Mouse (Mus musculus): ENCODE results near the gene Chrng. TPM values are rescaled to one million over a fixed set of nuclear protein-coding genes. Genes with fewer than 3 reads are reported as not detected.
A peak's percentile ranks its signal among the peaks of the same experiment; 100 is the strongest.

The Chrng gene
- polyA plus RNA-seq, 1 experiment = 0.16 TPM

DNA sequence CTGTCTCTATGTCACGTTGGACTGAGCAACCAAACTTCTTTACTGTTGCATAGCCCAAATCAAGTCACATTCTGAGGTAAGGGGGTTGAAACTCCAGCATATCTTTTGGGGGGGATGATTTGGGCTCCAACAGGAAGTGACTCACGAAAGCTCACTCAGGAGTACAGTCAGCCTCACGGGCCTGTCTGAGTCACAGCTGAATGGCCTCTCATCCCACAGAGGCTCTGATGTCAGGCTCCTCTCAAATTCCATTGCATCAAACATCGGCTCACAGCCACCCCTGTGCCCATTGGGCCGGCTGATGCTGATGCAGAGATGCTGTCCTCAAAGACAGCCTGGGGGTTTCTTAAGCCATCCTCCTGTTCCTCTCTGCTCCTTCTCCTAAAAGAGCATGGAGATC, 23.6 kb upstream of the Chrng start:
- DNase-seq (ENCODE audit: low read depth) = no peak
- no peak for TF ChIP-seq POLR2A (IDR thresholded peaks at IDR 0.05; ENCODE audit: borderline replicate concordance, extremely low read depth, insufficient read depth, insufficient read length, poor library complexity, severe bottlenecking)
- no peak for TF ChIP-seq CTCF (IDR thresholded peaks at IDR 0.05; ENCODE audit: borderline replicate concordance, extremely low read depth, insufficient read depth, insufficient read length)

DNA sequence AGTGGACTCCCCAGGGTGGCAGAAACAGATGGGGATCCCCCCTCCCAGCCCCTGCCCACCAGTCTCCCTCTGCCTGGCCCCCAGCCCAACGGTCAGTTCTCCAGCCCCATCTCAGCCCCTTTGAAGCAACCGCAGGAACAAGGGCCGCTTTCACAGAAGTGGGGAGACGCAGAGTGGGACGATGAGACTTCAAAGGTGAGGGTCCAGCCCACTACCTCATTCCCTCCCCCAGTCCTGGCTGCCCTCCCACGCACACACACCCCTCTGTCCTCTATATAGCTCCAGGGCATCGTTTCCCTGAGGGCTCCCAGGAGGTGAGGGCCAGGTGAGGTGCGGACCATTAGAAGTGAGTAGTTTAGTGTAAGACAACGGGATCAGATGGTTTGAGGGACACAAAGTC, 21.4 kb upstream of the Chrng start, which contains the start of gene Prss56:
TSS of gene Prss56 (plus strand) at position 301 of the 400 bp plus-strand sequence.
- TF ChIP-seq CTCF (IDR thresholded peaks at IDR 0.05; ENCODE audit: borderline replicate concordance, extremely low read depth, insufficient read depth, insufficient read length) (no peak), POLR2A (IDR thresholded peaks at IDR 0.05; ENCODE audit: borderline replicate concordance, extremely low read depth, insufficient read depth, insufficient read length, poor library complexity, severe bottlenecking) (no peak)

DNA sequence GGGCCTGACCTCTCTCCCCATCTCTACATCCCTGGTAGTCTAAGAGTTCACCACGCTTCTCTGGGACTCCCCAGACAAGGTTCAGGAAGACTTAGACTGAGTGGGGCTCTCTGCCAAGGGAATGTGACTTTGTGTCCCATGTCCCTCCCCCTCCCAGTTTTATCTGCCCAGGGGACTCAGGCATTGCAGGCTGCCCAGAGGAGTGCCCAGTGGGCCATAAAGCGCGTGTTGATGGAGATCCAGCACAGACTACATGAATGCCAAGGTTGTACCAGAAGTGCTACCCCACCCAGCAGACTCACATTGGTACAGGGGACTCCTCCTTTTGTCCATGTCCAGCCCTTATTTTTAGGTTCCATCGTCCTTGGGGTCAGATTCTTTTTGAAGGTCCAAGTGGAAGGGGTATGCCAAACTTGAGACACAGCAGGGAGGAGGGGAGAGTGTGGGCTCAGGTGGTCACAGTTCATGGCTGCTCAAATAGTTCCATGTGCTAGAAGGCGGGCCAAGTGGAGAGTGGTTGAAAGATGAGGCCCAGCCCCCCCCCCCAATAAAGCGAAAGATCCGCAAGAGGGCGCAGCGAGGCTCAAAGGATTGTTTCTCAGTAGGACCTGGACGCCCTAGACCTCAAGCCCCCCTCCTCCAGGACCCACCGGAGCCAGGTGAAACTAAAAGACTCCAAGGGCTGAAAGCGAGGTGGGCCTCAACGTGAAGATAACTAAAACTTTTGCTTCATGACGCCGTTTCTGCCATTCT, 20.3 kb upstream of the Chrng start:
- no peak for TF ChIP-seq POLR2A (IDR thresholded peaks at IDR 0.05; ENCODE audit: borderline replicate concordance, extremely low read depth, insufficient read depth, insufficient read length, poor library complexity, severe bottlenecking)
- TF ChIP-seq CTCF (IDR thresholded peaks at IDR 0.05; ENCODE audit: borderline replicate concordance, extremely low read depth, insufficient read depth, insufficient read length) = peak; percentile 14; the same call in 1 of the 2 replicates
- DNase-seq (ENCODE audit: low read depth) = no peak

More for the DNA sequence above, 21.4 kb upstream of the Chrng start, which contains the start of gene Prss56:
- DNase-seq (ENCODE audit: low read depth) = no peak

GRCm38 (mm10) chr1:87184751-87185139, 19.7 kb upstream of the Chrng start:
- TF ChIP-seq POLR2A (IDR thresholded peaks at IDR 0.05; ENCODE audit: borderline replicate concordance, extremely low read depth, insufficient read depth, insufficient read length, poor library complexity, severe bottlenecking) (no peak), CTCF (IDR thresholded peaks at IDR 0.05; ENCODE audit: borderline replicate concordance, extremely low read depth, insufficient read depth, insufficient read length) (peak; percentile 78)
- DNase-seq (ENCODE audit: low read depth) = peak; percentile 73

DNA sequence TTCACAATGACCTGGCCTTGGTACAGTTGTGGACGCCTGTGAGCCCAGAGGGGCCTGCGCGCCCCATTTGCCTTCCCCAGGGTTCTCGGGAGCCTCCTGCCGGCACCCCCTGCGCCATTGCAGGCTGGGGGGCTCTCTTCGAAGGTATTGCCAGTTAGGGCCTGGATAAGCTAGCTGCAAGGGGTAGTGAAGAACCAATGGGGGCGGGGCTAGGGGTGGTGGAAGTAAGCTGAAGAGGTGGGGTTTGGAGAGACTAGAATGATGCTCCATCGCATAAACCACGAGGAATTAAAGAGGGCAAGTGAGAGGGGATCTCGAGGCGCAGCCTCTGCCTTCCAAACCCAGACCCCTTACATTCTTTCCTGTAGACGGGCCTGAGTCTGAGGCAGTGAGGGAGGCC, 18.9 kb upstream of the Chrng start:
- no peak for TF ChIP-seq CTCF (IDR thresholded peaks at IDR 0.05; ENCODE audit: borderline replicate concordance, extremely low read depth, insufficient read depth, insufficient read length)
- no peak for TF ChIP-seq POLR2A (IDR thresholded peaks at IDR 0.05; ENCODE audit: borderline replicate concordance, extremely low read depth, insufficient read depth, insufficient read length, poor library complexity, severe bottlenecking)
- DNase-seq (ENCODE audit: low read depth) = no peak

- TF ChIP-seq CTCF (IDR thresholded peaks at IDR 0.05; ENCODE audit: borderline replicate concordance, extremely low read depth, insufficient read depth, insufficient read length) = no peak
- TF ChIP-seq POLR2A (IDR thresholded peaks at IDR 0.05; ENCODE audit: borderline replicate concordance, extremely low read depth, insufficient read depth, insufficient read length, poor library complexity, severe bottlenecking) = no peak
- DNase-seq (ENCODE audit: low read depth) = peak; percentile 35
Observed at GRCm38 (mm10) chr1:87186261-87187036, 18.0 kb upstream of the Chrng start.

DNA sequence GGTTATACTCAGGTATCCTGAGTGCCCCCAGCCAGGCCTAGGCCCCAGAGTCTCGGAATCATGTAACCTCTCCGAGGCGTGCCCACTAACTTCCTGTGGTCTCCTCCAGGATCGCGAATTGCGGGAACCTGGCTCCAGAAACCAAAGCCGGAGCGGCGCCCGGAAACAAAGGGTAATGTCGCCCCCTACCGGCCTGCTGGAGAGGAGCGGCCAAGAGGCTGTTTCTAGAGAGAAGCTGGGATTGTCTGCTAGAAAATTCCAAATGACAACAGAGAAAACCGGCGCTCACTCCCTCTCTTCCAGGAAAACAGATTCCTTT, 17.5 kb upstream of the Chrng start:
- TF ChIP-seq POLR2A (IDR thresholded peaks at IDR 0.05; ENCODE audit: borderline replicate concordance, extremely low read depth, insufficient read depth, insufficient read length, poor library complexity, severe bottlenecking) = no peak
- peak; percentile 95 for TF ChIP-seq CTCF (IDR thresholded peaks at IDR 0.05; ENCODE audit: borderline replicate concordance, extremely low read depth, insufficient read depth, insufficient read length)

GRCm38 (mm10) chr1:87190429-87190828, 14.0 kb upstream of the Chrng start, which contains the start of gene Chrnd:
Gene Chrnd, plus strand, starts transcription at chr1:87190607.
- no peak for DNase-seq (ENCODE audit: low read depth)
- TF ChIP-seq CTCF (IDR thresholded peaks at IDR 0.05; ENCODE audit: borderline replicate concordance, extremely low read depth, insufficient read depth, insufficient read length) = no peak
- no peak for TF ChIP-seq POLR2A (IDR thresholded peaks at IDR 0.05; ENCODE audit: borderline replicate concordance, extremely low read depth, insufficient read depth, insufficient read length, poor library complexity, severe bottlenecking)

More for the DNA sequence above, 17.5 kb upstream of the Chrng start:
- DNase-seq (ENCODE audit: low read depth) = peak; percentile 87

- DNase-seq (ENCODE audit: low read depth) = no peak
- no peak for TF ChIP-seq POLR2A (IDR thresholded peaks at IDR 0.05; ENCODE audit: borderline replicate concordance, extremely low read depth, insufficient read depth, insufficient read length, poor library complexity, severe bottlenecking)
- no peak for TF ChIP-seq CTCF (IDR thresholded peaks at IDR 0.05; ENCODE audit: borderline replicate concordance, extremely low read depth, insufficient read depth, insufficient read length)
Observed at GRCm38 (mm10) chr1:87197296-87197695, 7.2 kb upstream of the Chrng start.

- TF ChIP-seq POLR2A (IDR thresholded peaks at IDR 0.05; ENCODE audit: borderline replicate concordance, extremely low read depth, insufficient read depth, insufficient read length, poor library complexity, severe bottlenecking) (no peak), CTCF (IDR thresholded peaks at IDR 0.05; ENCODE audit: borderline replicate concordance, extremely low read depth, insufficient read depth, insufficient read length) (no peak)
- DNase-seq (ENCODE audit: low read depth) = no peak
Observed at GRCm38 (mm10) chr1:87198119-87199065, 6.1 kb upstream of the Chrng start.
